Mouse (Mus musculus): ENCODE data around the gene Pik3cd. TPM values are rescaled to one million over a fixed set of nuclear protein-coding genes. Genes with fewer than 3 reads are reported as not detected.

The Pik3cd gene
- polyA plus RNA-seq, 1 experiment from 2014 or later: 29.6 TPM

GRCm38 (mm10) chr4:149733748-149734147 lies 31.4 kb upstream of the Pik3cd start:
- H3K27ac ChIP-seq: no peak overlapping the region
- 84% methylated on average over 5 of the region's 6 CpGs for WGBS (ENCODE audit: missing documents)
- no peaks in the 10 kb centered on the region for H3K36me3 ChIP-seq (ENCODE audit: inconsistent target)
- H3K4me3 ChIP-seq (ENCODE audit: inconsistent target): no peak overlapping the region
- H3K79me2 ChIP-seq (ENCODE audit: inconsistent target): no peaks in the 10 kb centered on the region; the same call in 1 of the 2 replicates

- Histone ChIP-seq H3K36me3 (ENCODE audit: inconsistent target) (no peaks in the 10 kb centered on the region), H3K4me3 (ENCODE audit: inconsistent target) (no peak overlapping the region), H3K79me2 (ENCODE audit: inconsistent target) (no peaks in the 10 kb centered on the region; the same call in 1 of the 2 replicates), H3K27ac (no peak overlapping the region)
- 49% methylated on average over 9 of the region's 10 CpGs for WGBS (ENCODE audit: missing documents)
Measured at GRCm38 (mm10) chr4:149732800-149733199, 30.4 kb upstream of the Pik3cd start.

GRCm38 (mm10) chr4:149732313-149732712 lies 29.9 kb upstream of the Pik3cd start:
- 79% methylated on average over 3 of the region's 3 CpGs for WGBS (ENCODE audit: missing documents)
- Histone ChIP-seq H3K36me3 (ENCODE audit: inconsistent target) (no peaks in the 10 kb centered on the region), H3K79me2 (ENCODE audit: inconsistent target) (no peaks in the 10 kb centered on the region; the same call in 1 of the 2 replicates), H3K4me3 (ENCODE audit: inconsistent target) (no peak overlapping the region), H3K27ac (no peak overlapping the region)

DNA sequence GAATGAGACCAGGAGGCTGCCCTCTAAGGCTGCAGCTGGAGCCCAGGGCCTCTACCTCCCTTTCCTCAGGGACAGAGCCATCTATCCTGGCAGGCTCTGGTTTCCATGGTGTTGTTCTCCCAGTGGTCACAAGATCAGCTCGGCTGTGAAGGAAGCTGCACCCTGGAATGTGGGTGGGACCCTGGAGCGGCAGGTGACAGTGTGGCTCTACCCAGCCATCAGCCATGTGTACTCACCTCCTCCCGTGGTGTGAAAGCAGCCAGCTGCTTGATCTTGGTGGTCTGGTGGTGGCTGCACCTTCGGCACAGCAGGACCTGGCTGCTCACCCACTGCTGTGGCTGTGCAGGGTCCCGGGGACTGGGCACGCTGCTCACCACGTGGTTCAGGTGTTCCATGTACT lies 28.5 kb upstream of the Pik3cd start:
- H3K4me3 ChIP-seq (ENCODE audit: inconsistent target): no peak overlapping the region
- H3K27ac ChIP-seq: no peak overlapping the region
- 56% methylated on average over 7 of the region's 7 CpGs for WGBS (ENCODE audit: missing documents)
- no peaks in the 10 kb centered on the region for H3K36me3 ChIP-seq (ENCODE audit: inconsistent target)
- H3K79me2 ChIP-seq (ENCODE audit: inconsistent target): no peaks in the 10 kb centered on the region

DNA sequence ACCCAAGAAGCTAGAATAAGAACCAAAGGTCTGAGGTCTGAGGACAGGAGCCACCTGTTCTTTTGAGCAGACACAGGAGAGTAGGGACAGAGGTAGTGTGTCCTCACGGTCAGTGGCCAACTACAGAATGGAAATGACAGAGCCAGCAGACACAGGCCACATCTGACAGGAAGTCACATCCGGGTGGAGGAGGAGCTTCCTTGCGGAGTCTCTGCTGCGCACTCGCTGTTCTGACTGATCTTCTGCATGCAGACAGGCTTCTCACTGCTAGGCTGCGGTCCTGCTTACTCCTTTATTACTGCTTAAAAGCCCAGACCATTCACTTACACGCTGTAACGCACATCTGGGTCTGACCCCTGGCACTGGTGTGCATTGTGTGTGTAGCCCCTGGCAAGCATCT lies 26.4 kb upstream of the Pik3cd start:
- Histone ChIP-seq H3K27ac (no peak overlapping the region), H3K36me3 (ENCODE audit: inconsistent target) (no peaks in the 10 kb centered on the region), H3K79me2 (ENCODE audit: inconsistent target) (no peaks in the 10 kb centered on the region), H3K4me3 (ENCODE audit: inconsistent target) (no peak overlapping the region)
- 82% methylated on average over 6 of the region's 8 CpGs for WGBS (ENCODE audit: missing documents)

DNA sequence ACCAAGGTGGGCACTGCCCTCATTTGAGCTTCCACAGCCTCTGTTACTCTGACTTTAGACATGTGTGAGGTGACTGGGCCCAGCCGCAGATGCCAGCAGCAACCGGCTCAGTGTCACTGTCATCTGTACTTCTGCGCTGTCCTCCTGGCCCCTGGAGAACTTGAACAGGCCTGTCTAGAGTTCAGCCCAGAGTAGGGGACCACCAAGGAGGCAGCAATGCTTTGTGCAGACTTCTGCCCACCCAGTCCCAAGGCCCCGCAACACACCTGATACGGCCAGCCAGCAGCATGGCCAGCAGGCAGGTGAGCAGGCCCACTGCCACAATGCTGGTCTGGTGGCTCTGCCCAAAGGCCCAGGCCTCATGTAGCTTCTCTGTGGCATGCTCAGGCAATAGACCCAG lies 25.3 kb upstream of the Pik3cd start:
- no peak overlapping the region for H3K4me3 ChIP-seq (ENCODE audit: inconsistent target)
- H3K79me2 ChIP-seq (ENCODE audit: inconsistent target): no peaks in the 10 kb centered on the region
- no peak overlapping the region for H3K27ac ChIP-seq
- WGBS (ENCODE audit: missing documents): 94% methylated on average over 5 of the region's 5 CpGs
- no peaks in the 10 kb centered on the region for H3K36me3 ChIP-seq (ENCODE audit: inconsistent target)

DNA sequence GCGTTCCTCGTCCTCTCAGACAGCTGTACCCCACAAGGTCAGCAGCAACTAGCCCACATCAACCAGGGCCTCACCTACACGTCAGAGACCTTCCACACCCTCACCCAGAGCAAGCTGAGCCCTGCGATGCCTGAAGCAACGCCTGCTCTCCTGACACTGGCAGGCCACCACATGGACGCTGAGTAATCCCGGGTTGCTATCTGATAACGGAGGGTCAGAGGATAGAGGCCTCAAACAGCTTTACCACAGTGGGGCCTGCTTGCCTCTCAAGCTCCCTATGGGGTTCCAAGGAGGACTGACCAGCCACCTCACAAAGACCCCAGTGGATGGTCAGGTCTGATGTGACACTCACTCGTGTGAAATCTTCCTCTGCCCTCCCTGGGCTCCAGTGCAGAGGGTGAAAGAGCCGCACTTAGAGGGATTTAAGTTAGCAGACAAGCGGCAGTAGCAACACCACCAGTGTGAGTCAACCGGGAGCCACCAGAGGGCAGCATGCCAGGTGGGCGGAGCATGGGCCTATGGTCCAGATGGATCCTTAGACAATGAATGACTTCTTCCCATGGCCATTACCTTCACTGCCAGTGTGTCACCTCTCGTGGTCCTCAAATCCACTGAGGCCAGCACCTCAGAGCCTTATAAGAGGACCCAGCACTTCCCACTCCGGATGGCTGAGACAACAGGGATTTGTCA lies 23.4 kb upstream of the Pik3cd start:
- no peaks in the 10 kb centered on the region for H3K36me3 ChIP-seq (ENCODE audit: inconsistent target)
- no peak overlapping the region for H3K4me3 ChIP-seq (ENCODE audit: inconsistent target)
- no peak overlapping the region for H3K27ac ChIP-seq
- H3K79me2 ChIP-seq (ENCODE audit: inconsistent target): no peaks in the 10 kb centered on the region
- 80% methylated on average over 15 of the region's 15 CpGs for WGBS (ENCODE audit: missing documents)

- Histone ChIP-seq H3K79me2 (ENCODE audit: inconsistent target) (no peaks in the 10 kb centered on the region), H3K27ac (no peak overlapping the region), H3K36me3 (ENCODE audit: inconsistent target) (no peaks in the 10 kb centered on the region), H3K4me3 (ENCODE audit: inconsistent target) (no peak overlapping the region)
- WGBS (ENCODE audit: missing documents): 93% methylated on average over 17 of the region's 17 CpGs
Measured at GRCm38 (mm10) chr4:149724916-149725470, 22.6 kb upstream of the Pik3cd start.

DNA sequence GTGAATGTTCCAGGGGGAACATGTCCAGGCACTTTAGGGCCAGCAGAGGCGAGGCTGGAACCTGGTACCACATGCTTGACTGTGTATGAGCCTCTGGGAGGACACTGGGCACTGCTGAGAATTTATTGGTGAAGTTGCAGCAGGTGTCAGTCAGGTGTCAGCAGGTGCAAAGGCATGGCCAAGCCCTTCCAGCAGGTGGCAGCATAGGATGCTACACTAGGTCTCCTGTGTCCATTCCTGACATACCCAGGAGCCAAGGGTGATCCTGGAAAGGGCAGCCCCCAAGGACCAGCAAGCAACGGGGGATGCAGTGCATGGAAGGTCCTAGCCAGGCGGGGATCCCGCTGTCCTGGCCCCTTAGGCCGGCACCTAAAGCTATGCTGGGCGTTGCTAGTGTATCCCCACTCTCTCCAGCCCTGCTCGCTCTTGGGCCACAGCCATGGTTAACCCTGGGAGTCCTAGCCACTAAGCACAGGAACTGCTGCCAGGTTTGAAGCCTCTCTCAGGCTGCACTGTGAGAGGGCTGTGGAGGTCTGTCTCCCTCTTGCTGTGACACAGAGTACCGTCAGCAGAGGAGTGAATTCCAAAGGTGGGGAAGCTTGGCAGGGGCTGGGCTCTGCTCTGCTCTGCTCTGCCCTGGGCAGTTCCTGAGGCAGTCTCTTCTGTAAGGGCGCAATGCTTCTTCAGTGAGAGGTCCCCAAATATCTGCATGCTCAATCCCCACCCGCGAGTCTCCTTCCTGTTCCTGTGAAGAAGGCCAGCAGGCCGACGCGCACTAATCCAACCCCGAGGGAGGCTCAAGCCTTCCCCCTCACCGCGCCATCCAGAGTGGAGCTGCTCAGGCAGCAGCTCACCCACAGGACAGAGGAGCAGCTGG lies 21.7 kb upstream of the Pik3cd start:
- Histone ChIP-seq H3K79me2 (ENCODE audit: inconsistent target) (no peaks in the 10 kb centered on the region), H3K36me3 (ENCODE audit: inconsistent target) (no peaks in the 10 kb centered on the region), H3K27ac (no peak overlapping the region), H3K4me3 (ENCODE audit: inconsistent target) (no peak overlapping the region)
- 83% methylated on average over 17 of the region's 17 CpGs for WGBS (ENCODE audit: missing documents)

DNA sequence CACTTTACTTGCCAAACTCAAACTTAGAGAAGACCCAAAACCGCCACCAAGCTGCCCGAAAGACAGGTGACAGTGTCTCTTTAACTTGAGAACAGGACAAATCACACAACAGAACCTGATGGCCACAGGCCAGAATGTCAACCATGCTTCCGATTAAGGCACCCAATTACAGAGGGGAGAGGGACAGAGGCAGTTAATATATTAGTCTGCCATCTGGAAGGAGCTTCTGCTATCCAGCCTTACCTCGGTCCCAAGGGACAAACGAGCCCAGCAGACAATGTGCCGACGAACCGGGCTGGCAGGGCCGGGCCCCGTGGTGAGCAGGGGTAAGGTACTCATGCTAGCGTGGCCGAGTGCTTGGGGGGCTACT lies 20.6 kb upstream of the Pik3cd start:
- Histone ChIP-seq H3K79me2 (ENCODE audit: inconsistent target) (no peaks in the 10 kb centered on the region), H3K4me3 (ENCODE audit: inconsistent target) (no peak overlapping the region), H3K36me3 (ENCODE audit: inconsistent target) (no peaks in the 10 kb centered on the region), H3K27ac (no peak overlapping the region)
- WGBS (ENCODE audit: missing documents): 93% methylated on average over 12 of the region's 12 CpGs

- Histone ChIP-seq H3K36me3 (ENCODE audit: inconsistent target) (no peaks in the 10 kb centered on the region), H3K4me3 (ENCODE audit: inconsistent target) (no peak overlapping the region), H3K79me2 (ENCODE audit: inconsistent target) (no peaks in the 10 kb centered on the region), H3K27ac (no peak overlapping the region)
- 95% methylated on average over 24 of the region's 24 CpGs for WGBS (ENCODE audit: missing documents)
Measured at GRCm38 (mm10) chr4:149722104-149723020, 20.0 kb upstream of the Pik3cd start.

- Histone ChIP-seq H3K27ac (no peak overlapping the region), H3K4me3 (ENCODE audit: inconsistent target) (no peak overlapping the region), H3K36me3 (ENCODE audit: inconsistent target) (no peaks in the 10 kb centered on the region), H3K79me2 (ENCODE audit: inconsistent target) (no peaks in the 10 kb centered on the region)
- WGBS (ENCODE audit: missing documents): 89% methylated on average over 8 of the region's 8 CpGs
Measured at GRCm38 (mm10) chr4:149721163-149721562, 18.8 kb upstream of the Pik3cd start.

- no peak overlapping the region for H3K4me3 ChIP-seq (ENCODE audit: inconsistent target)
- no peaks in the 10 kb centered on the region for H3K36me3 ChIP-seq (ENCODE audit: inconsistent target)
- 91% methylated on average over 6 of the region's 6 CpGs for WGBS (ENCODE audit: missing documents)
- no peak overlapping the region for H3K27ac ChIP-seq
- H3K79me2 ChIP-seq (ENCODE audit: inconsistent target): no peaks in the 10 kb centered on the region
Measured at GRCm38 (mm10) chr4:149719686-149720085, 17.3 kb upstream of the Pik3cd start.

- Histone ChIP-seq H3K36me3 (ENCODE audit: inconsistent target) (no peaks in the 10 kb centered on the region), H3K4me3 (ENCODE audit: inconsistent target) (no peak overlapping the region)
- 94% methylated on average over 3 of the region's 3 CpGs for WGBS (ENCODE audit: missing documents)
Measured at GRCm38 (mm10) chr4:149714542-149714941, 12.2 kb upstream of the Pik3cd start.

More at GRCm38 (mm10) chr4:149714542-149714941, 12.2 kb upstream of the Pik3cd start:
- H3K79me2 ChIP-seq (ENCODE audit: inconsistent target): no peaks in the 10 kb centered on the region
- H3K27ac ChIP-seq: no peak overlapping the region

Measured in macrophage (primary cell).